Mouse (Mus musculus): Measurements from ENCODE around the gene Adra2a. TPM values are rescaled to one million over a fixed set of nuclear protein-coding genes. Genes with fewer than 3 reads are reported as not detected.
A peak's percentile ranks its signal among the peaks of the same experiment; 100 is the strongest.

Gene Adra2a
- 2.0 and 3.0 TPM in 2 replicates for polyA plus RNA-seq (2014; fragmentation: Nextera tagmentation; extraction: Ambion mirVana)

DNA sequence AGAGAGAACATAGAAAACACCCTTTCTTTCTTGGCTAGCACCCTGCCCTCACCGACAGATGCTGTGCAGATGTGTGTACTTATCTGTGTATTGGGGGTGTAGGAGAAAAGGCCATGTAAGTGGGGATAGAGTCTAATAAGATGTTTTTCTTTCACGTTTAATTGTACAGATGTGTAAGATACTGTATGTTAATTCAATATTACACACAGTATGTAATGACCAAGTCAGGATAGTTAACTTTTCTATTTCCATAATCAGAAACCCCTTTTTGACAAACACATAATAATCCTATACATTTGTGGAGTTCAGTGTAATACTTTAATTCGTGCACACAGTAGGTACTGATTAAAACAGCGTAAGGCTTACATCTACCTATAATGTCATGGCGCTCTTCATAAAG is at the start of gene Adra2a:
TSS of gene Adra2a (plus strand) at position 301 of the 400 bp plus-strand sequence.
- H3K4me2 ChIP-seq (ENCODE audit: low read depth, low read length, severe bottlenecking), result peak within 1 kb of the TSS; percentile 99
- ATAC-seq (replicated peaks; ENCODE audit: low FRiP score), result no peak
- no peaks in the 10 kb centered on the region for H3K36me3 ChIP-seq (ENCODE audit: control insufficient read depth, insufficient read depth, low read length)
- no peaks in the 10 kb centered on the region for H3K9me3 ChIP-seq (ENCODE audit: control insufficient read depth, low read length)
- H3K9ac ChIP-seq (ENCODE audit: low read length), result peak within 1 kb of the TSS; percentile 63
- H3K27ac ChIP-seq (ENCODE audit: low read depth, low read length), result no peak within 1 kb of the TSS
- DNase-seq (ENCODE audit: low spot score), result no peak
- H3K4me3 ChIP-seq (ENCODE audit: low read depth, low read length), result peak within 1 kb of the TSS; percentile 50
- peaks cover 35% of the 10 kb centered on the region for H3K27me3 ChIP-seq (ENCODE audit: control insufficient read depth, insufficient read depth, low read length)
- peaks cover 21% of the 10 kb centered on the region for H3K4me1 ChIP-seq (replicated peaks; ENCODE audit: control insufficient read depth, insufficient read depth, low read length)
- 74% methylated on average over 5 of the region's 5 CpGs for WGBS

DNA sequence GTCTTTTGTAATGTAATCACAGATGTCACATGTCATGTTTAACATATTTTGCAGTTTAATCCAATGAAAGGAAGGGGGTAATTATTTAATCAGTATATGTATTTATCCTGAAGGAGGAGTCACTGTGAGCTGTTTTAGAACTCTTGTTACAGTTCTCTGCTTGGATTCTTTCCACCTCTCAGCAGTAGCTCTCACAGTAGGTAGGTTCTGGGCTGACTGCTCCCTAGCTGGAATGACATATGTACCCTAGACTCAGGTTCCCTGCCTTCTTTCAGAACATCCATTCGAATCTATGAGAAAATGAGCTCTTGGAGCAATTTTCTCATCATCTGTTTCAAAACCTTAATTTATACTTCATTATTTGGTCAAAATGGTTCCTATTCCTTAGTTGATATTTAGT is 49.7 kb upstream of the Adra2a start:
- Histone ChIP-seq H3K4me2 (ENCODE audit: low read depth, low read length, severe bottlenecking) (no peak overlapping the region), H3K9ac (ENCODE audit: low read length) (no peak overlapping the region), H3K27ac (ENCODE audit: low read depth, low read length) (no peak overlapping the region), H3K4me3 (ENCODE audit: low read depth, low read length) (no peak overlapping the region), H3K36me3 (ENCODE audit: control insufficient read depth, insufficient read depth, low read length) (no peaks in the 10 kb centered on the region), H3K27me3 (ENCODE audit: control insufficient read depth, insufficient read depth, low read length) (no peaks in the 10 kb centered on the region), H3K4me1 (replicated peaks; ENCODE audit: control insufficient read depth, insufficient read depth, low read length) (no peaks in the 10 kb centered on the region), H3K9me3 (ENCODE audit: control insufficient read depth, low read length) (no peaks in the 10 kb centered on the region)
- no peak for ATAC-seq (replicated peaks; ENCODE audit: low FRiP score)
- 89% methylated on average over 1 of the region's 1 CpGs for WGBS
- DNase-seq (ENCODE audit: low spot score), result no peak

DNA sequence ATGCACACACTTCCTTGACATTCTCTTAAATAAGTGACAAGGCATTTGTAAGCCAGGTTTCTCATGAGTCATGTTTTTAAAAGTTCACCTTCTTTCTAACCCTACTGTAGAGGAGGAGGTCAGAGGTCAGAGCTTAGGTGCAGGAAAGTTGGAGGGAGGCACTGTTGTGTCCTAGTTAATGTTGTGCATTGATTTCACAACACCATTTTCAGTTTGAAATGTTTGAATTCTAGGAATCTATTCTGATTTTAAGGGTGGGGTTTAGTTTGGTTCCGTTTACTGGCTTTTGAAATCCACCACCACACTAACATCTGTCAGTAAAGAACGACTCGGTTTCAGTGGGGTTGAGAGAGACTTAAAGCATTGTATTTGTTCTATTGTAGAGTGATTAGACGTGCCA is 33.0 kb upstream of the Adra2a start:
- no peak overlapping the region for H3K9ac ChIP-seq (ENCODE audit: low read length)
- H3K4me3 ChIP-seq (ENCODE audit: low read depth, low read length), result no peak overlapping the region
- H3K9me3 ChIP-seq (ENCODE audit: control insufficient read depth, low read length), result no peaks in the 10 kb centered on the region
- H3K27ac ChIP-seq (ENCODE audit: low read depth, low read length), result no peak overlapping the region
- H3K36me3 ChIP-seq (ENCODE audit: control insufficient read depth, insufficient read depth, low read length), result no peaks in the 10 kb centered on the region
- H3K4me1 ChIP-seq (replicated peaks; ENCODE audit: control insufficient read depth, insufficient read depth, low read length), result no peaks in the 10 kb centered on the region
- no peak for ATAC-seq (replicated peaks; ENCODE audit: low FRiP score)
- no peak for DNase-seq (ENCODE audit: low spot score)
- H3K27me3 ChIP-seq (ENCODE audit: control insufficient read depth, insufficient read depth, low read length), result no peaks in the 10 kb centered on the region
- WGBS, result 80% methylated on average over 4 of the region's 4 CpGs
- H3K4me2 ChIP-seq (ENCODE audit: low read depth, low read length, severe bottlenecking), result no peak overlapping the region

DNA sequence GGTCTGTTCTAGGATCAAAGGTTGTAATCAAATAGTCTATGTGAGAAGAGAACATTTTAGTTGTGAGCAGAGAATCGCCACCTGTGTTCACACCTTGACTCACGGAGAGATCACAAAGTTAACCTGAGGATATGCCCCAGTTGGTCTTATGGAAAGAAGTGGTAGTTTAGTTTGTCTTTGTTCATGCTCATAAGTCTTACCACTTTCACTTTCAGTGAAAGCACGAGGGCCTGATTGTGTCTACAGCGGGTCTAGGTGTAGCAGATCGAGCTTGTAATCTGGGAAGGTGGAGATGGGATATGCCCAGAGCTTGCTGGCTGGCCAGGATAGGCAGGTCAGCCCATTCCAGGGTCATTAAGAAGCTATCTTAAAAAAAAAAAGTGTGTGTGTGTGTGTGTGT is 29.0 kb upstream of the Adra2a start:
- no peaks in the 10 kb centered on the region for H3K36me3 ChIP-seq (ENCODE audit: control insufficient read depth, insufficient read depth, low read length)
- ATAC-seq (replicated peaks; ENCODE audit: low FRiP score), result no peak
- H3K9me3 ChIP-seq (ENCODE audit: control insufficient read depth, low read length), result no peaks in the 10 kb centered on the region
- no peak overlapping the region for H3K4me3 ChIP-seq (ENCODE audit: low read depth, low read length)
- no peak overlapping the region for H3K9ac ChIP-seq (ENCODE audit: low read length)
- DNase-seq (ENCODE audit: low spot score), result no peak
- 95% methylated on average over 5 of the region's 5 CpGs for WGBS
- H3K4me2 ChIP-seq (ENCODE audit: low read depth, low read length, severe bottlenecking), result no peak overlapping the region
- H3K27me3 ChIP-seq (ENCODE audit: control insufficient read depth, insufficient read depth, low read length), result no peaks in the 10 kb centered on the region
- H3K4me1 ChIP-seq (replicated peaks; ENCODE audit: control insufficient read depth, insufficient read depth, low read length), result no peaks in the 10 kb centered on the region
- no peak overlapping the region for H3K27ac ChIP-seq (ENCODE audit: low read depth, low read length)

DNA sequence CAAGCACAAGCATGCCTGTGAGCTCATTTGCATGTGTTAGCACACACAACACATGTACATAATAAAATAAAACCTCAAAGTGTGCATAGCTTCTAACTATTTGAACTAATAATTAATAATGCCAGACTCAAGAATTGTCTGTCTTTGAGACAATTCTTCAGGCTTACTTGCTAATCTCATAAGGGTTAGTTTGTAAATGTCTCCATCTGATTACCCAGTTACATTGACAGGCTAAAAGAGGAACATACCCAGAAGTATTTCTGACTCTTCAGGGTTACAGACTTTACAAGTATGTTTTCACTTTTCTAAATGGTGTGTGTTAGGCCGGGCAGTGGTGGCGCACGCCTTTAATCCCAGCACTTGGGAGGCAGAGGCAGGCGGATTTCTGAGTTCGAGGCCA is 28.4 kb upstream of the Adra2a start:
- H3K4me1 ChIP-seq (replicated peaks; ENCODE audit: control insufficient read depth, insufficient read depth, low read length), result no peaks in the 10 kb centered on the region
- no peak overlapping the region for H3K4me3 ChIP-seq (ENCODE audit: low read depth, low read length)
- no peaks in the 10 kb centered on the region for H3K36me3 ChIP-seq (ENCODE audit: control insufficient read depth, insufficient read depth, low read length)
- no peak overlapping the region for H3K4me2 ChIP-seq (ENCODE audit: low read depth, low read length, severe bottlenecking)
- H3K27ac ChIP-seq (ENCODE audit: low read depth, low read length), result no peak overlapping the region
- no peak for ATAC-seq (replicated peaks; ENCODE audit: low FRiP score)
- WGBS, result 95% methylated on average over 5 of the region's 5 CpGs
- no peaks in the 10 kb centered on the region for H3K27me3 ChIP-seq (ENCODE audit: control insufficient read depth, insufficient read depth, low read length)
- H3K9ac ChIP-seq (ENCODE audit: low read length), result no peak overlapping the region
- H3K9me3 ChIP-seq (ENCODE audit: control insufficient read depth, low read length), result no peaks in the 10 kb centered on the region
- DNase-seq (ENCODE audit: low spot score), result no peak

DNA sequence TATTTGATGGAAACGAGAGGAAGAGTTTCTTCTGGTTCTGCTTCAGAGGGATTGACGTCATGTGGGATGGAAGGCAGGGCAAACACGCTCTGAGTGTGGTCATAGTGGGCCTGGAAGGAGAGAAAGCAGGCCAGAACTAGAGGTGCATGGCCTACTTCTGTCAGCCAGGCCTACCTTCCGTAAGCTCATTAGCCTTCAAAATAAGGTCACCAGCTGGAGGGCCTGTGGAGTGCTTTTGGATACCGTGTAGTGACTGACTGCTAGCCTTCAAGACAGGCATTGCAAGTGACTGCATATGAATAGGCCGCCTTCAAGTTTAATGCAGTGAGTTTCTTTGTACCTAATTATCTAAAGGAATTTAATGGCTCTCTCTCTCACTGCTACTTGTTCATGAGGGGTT is 8.9 kb upstream of the Adra2a start:
- Histone ChIP-seq H3K4me2 (ENCODE audit: low read depth, low read length, severe bottlenecking) (no peak overlapping the region), H3K9me3 (ENCODE audit: control insufficient read depth, low read length) (no peaks in the 10 kb centered on the region), H3K4me1 (replicated peaks; ENCODE audit: control insufficient read depth, insufficient read depth, low read length) (no peaks in the 10 kb centered on the region), H3K4me3 (ENCODE audit: low read depth, low read length) (no peak overlapping the region), H3K36me3 (ENCODE audit: control insufficient read depth, insufficient read depth, low read length) (no peaks in the 10 kb centered on the region; the same call in 1 of the 2 replicates), H3K27ac (ENCODE audit: low read depth, low read length) (0 out of 2 replicates have a peak overlapping the region, but pooled peaks have one; percentile 7), H3K9ac (ENCODE audit: low read length) (no peak overlapping the region), H3K27me3 (ENCODE audit: control insufficient read depth, insufficient read depth, low read length) (no peaks in the 10 kb centered on the region)
- WGBS, result 70% methylated on average over 6 of the region's 6 CpGs
- peak; percentile 67 for ATAC-seq (replicated peaks; ENCODE audit: low FRiP score)
- no peak for DNase-seq (ENCODE audit: low spot score)

DNA sequence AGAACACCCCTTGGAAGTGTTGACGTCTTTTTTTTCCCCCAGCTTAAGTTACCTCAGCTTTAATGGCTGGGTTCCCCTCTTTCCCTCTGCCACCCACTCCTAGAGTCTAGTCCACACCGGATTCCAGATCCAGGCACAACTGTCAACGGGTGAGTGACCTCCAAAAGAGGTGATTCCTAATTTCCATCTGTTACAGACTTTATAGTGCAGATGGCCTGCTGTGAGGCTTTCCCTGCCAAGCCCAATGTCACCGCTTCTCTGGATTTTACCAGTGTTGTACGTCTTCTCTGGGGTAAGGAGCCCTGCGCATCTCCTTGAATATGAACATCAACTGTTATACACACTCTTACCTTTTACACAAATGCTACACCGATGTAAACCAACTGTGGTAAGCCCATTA is 4.5 kb upstream of the Adra2a start:
- no peak overlapping the region for H3K27ac ChIP-seq (ENCODE audit: low read depth, low read length)
- H3K9me3 ChIP-seq (ENCODE audit: control insufficient read depth, low read length), result no peaks in the 10 kb centered on the region
- H3K4me2 ChIP-seq (ENCODE audit: low read depth, low read length, severe bottlenecking), result no peak overlapping the region
- no peaks in the 10 kb centered on the region for H3K4me1 ChIP-seq (replicated peaks; ENCODE audit: control insufficient read depth, insufficient read depth, low read length)
- H3K9ac ChIP-seq (ENCODE audit: low read length), result no peak overlapping the region
- DNase-seq (ENCODE audit: low spot score), result no peak
- no peak overlapping the region for H3K4me3 ChIP-seq (ENCODE audit: low read depth, low read length)
- no peak for ATAC-seq (replicated peaks; ENCODE audit: low FRiP score)
- no peaks in the 10 kb centered on the region; the same call in 1 of the 2 replicates for H3K36me3 ChIP-seq (ENCODE audit: control insufficient read depth, insufficient read depth, low read length)
- 82% methylated on average over 7 of the region's 7 CpGs for WGBS
- H3K27me3 ChIP-seq (ENCODE audit: control insufficient read depth, insufficient read depth, low read length), result no peaks in the 10 kb centered on the region

DNA sequence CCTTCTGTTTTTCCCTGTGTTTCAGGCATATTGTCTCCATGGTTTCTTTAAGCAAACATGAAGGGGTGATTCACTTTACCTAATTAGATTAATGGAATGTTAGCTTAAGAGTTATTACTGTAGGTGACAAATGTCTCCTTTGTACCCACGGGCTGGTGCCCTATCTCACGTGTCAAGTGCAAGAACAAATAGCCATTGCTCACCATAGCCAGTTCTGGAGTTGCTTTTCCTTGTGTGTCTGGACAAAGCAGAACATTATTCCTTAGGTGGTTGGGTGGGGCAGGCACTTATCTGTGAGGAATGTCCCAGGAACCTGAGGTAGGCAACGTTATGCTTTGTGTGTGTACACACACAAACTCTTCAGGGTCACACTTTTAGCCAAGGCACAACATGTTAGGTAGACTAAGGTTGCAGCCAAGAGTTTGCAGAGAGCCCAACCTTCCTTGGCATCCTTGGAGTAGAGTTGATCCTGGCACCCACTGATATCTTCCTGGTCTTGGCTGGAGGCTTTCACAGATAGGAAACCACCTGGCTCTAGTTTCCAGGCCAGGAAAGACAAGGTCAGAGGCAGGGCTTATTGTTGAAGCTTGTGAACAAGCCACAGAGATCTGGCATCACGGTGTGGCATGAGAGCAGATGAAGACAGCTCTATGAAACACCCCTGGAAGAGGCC is 3.5 kb upstream of the Adra2a start:
- H3K27ac ChIP-seq (ENCODE audit: low read depth, low read length), result no peak overlapping the region
- WGBS, result 68% methylated on average over 4 of the region's 4 CpGs
- no peak overlapping the region for H3K4me3 ChIP-seq (ENCODE audit: low read depth, low read length)
- H3K9ac ChIP-seq (ENCODE audit: low read length), result no peak overlapping the region
- no peaks in the 10 kb centered on the region for H3K9me3 ChIP-seq (ENCODE audit: control insufficient read depth, low read length)
- no peaks in the 10 kb centered on the region; the same call in 1 of the 2 replicates for H3K36me3 ChIP-seq (ENCODE audit: control insufficient read depth, insufficient read depth, low read length)
- ATAC-seq (replicated peaks; ENCODE audit: low FRiP score), result no peak
- H3K4me1 ChIP-seq (replicated peaks; ENCODE audit: control insufficient read depth, insufficient read depth, low read length), result peaks cover 6% of the 10 kb centered on the region; the same call in 1 of the 2 replicates
- no peak for DNase-seq (ENCODE audit: low spot score)
- no peak overlapping the region for H3K4me2 ChIP-seq (ENCODE audit: low read depth, low read length, severe bottlenecking)
- peaks cover 3% of the 10 kb centered on the region; the same call in 1 of the 2 replicates for H3K27me3 ChIP-seq (ENCODE audit: control insufficient read depth, insufficient read depth, low read length)

DNA sequence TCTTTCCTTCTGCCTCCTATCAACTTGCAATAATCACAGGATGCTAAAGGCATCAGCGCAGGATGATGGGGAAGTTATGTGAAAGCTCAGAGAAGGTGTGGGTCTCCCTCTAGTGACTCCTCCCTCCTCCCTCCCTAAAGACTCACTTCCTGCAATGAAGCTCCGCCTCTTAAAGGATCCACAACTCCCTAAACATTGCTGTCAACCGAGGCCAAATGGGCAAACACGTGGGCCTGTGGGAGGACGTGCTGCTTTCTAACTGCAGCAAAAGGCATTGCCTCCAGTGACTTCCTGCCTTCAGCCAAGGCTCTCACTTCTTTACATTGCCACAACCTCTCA is 3.0 kb upstream of the Adra2a start:
- Histone ChIP-seq H3K27ac (ENCODE audit: low read depth, low read length) (no peak overlapping the region), H3K36me3 (ENCODE audit: control insufficient read depth, insufficient read depth, low read length) (no peaks in the 10 kb centered on the region; the same call in 1 of the 2 replicates), H3K9me3 (ENCODE audit: control insufficient read depth, low read length) (no peaks in the 10 kb centered on the region), H3K4me2 (ENCODE audit: low read depth, low read length, severe bottlenecking) (no peak overlapping the region), H3K9ac (ENCODE audit: low read length) (no peak overlapping the region), H3K4me3 (ENCODE audit: low read depth, low read length) (no peak overlapping the region), H3K27me3 (ENCODE audit: control insufficient read depth, insufficient read depth, low read length) (peaks cover 7% of the 10 kb centered on the region), H3K4me1 (replicated peaks; ENCODE audit: control insufficient read depth, insufficient read depth, low read length) (peaks cover 8% of the 10 kb centered on the region)
- ATAC-seq (replicated peaks; ENCODE audit: low FRiP score) (no peak), DNase-seq (ENCODE audit: low spot score) (no peak)
- WGBS, result 31% methylated on average over 5 of the region's 5 CpGs

Data from forebrain, embryonic 11.5 days (tissue).